Mouse (Mus musculus) embryonic facial prominence, embryonic 14.5 days (tissue): ENCODE data around the gene Ptpn13. TPM values are rescaled to one million over a fixed set of nuclear protein-coding genes. Genes with fewer than 3 reads are reported as not detected.
A peak's percentile ranks its signal among the peaks of the same experiment; 100 is the strongest.

Source experiments
- ATAC-seq: fragments of 200-750 bp; cut with Nextera tagmentation; 2 replicates; pipeline ENCODE4 v1.8.0; 2017; ENCODE audit warnings: low read depth, moderate number of reproducible peaks, moderate TSS enrichment
- DNase-seq: peaks from one replicate; pipeline ENCODE4 v3.0.0-alpha.2; 2015; ENCODE audit warnings: low spot score
- H3K27ac ChIP-seq: fragments of 300-500 bp; sonication (generic); replicated peaks from 2 replicates; pipeline ENCODE4 v1.5.1; 2014; ENCODE audit warnings: low read depth, mild to moderate bottlenecking, low read length, moderate library complexity
- H3K27me3 ChIP-seq: fragments of 300-500 bp; sonication (generic); replicated peaks from 2 replicates; pipeline ENCODE4 v1.6.1; 2014; ENCODE audit warnings: low read length; ENCODE audit not compliant: control insufficient read depth, insufficient read depth
- H3K36me3 ChIP-seq: fragments of 300-500 bp; sonication (generic); 2 replicates; pipeline ENCODE4 v1.6.1; 2014; ENCODE audit warnings: low read length, mixed read lengths; ENCODE audit not compliant: control insufficient read depth, insufficient read depth
- H3K4me1 ChIP-seq: fragments of 300-500 bp; sonication (generic); 2 replicates; pipeline ENCODE4 v1.6.1; 2014; ENCODE audit warnings: antibody characterized with exemption, low read length; ENCODE audit not compliant: control insufficient read depth, insufficient read depth
- H3K4me2 ChIP-seq: fragments of 300-500 bp; sonication (generic); 2 replicates; pipeline ENCODE4 v1.6.1; 2014; ENCODE audit warnings: low read depth, mild to moderate bottlenecking, low read length, moderate library complexity, mixed read lengths
- H3K4me3 ChIP-seq: fragments of 300-500 bp; sonication (generic); 2 replicates; pipeline ENCODE4 v1.5.1; 2014; ENCODE audit warnings: low read depth, mild to moderate bottlenecking, low read length
- H3K9ac ChIP-seq: fragments of 300-500 bp; sonication (generic); 2 replicates; pipeline ENCODE4 v1.6.1; 2014; ENCODE audit warnings: low read depth, mild to moderate bottlenecking, low read length, moderate library complexity, mixed read lengths
- H3K9me3 ChIP-seq: fragments of 300-500 bp; sonication (generic); 2 replicates; pipeline ENCODE4 v1.6.1; 2016; ENCODE audit warnings: low read length; ENCODE audit not compliant: control insufficient read depth
- WGBS: fragments of 180-500 bp; shearing (Covaris S2); extraction: QIAGEN DNeasy Blood & Tissue Kit; methylation state at CpG from one replicate; pipeline ENCODE4 v1.1.7; 2014; 5-methylcytosine and 5-hydroxymethylcytosine counted together
- polyA plus RNA-seq: library from polyadenylated mRNA; unstranded; fragments of >200 nt; fragmentation: Nextera tagmentation; extraction: Ambion mirVana; gene quantifications from 2 replicates; pipeline ENCODE4 v1.2.1, GENCODE M21; 2014

Ptpn13 gene
- polyA plus RNA-seq, 1 experiment from 2014 or later: 16.6 TPM

- 92% methylated on average over 2 of the region's 2 CpGs for WGBS
- H3K9me3 ChIP-seq: no peaks in the 10 kb centered on the region
- no peaks in the 10 kb centered on the region for H3K27me3 ChIP-seq
Observed at GRCm38 (mm10) chr5:103497480-103497879, 72.5 kb downstream of the Ptpn13 start.

GRCm38 (mm10) chr5:103499305-103499704 lies 74.3 kb downstream of the Ptpn13 start:
- Histone ChIP-seq H3K27me3 (no peaks in the 10 kb centered on the region), H3K36me3 (peaks cover 9% of the 10 kb centered on the region; the same call in 1 of the 2 replicates), H3K9ac (no peak overlapping the region), H3K4me1 (0 out of 2 replicates have a peak, but pooled peaks cover 3% of the 10 kb centered on the region), H3K4me2 (no peak overlapping the region), H3K4me3 (no peak overlapping the region), H3K9me3 (no peaks in the 10 kb centered on the region), H3K27ac (no peak overlapping the region)
- peak; percentile 53; the same call in 1 of the 2 replicates for ATAC-seq
- DNase-seq: peak; percentile 49
- 24% methylated on average over 6 of the region's 6 CpGs for WGBS

More at GRCm38 (mm10) chr5:103497480-103497879, 72.5 kb downstream of the Ptpn13 start:
- Histone ChIP-seq H3K27ac (no peak overlapping the region), H3K9ac (no peak overlapping the region), H3K36me3 (peaks cover 9% of the 10 kb centered on the region; the same call in 1 of the 2 replicates), H3K4me1 (0 out of 2 replicates have a peak, but pooled peaks cover 3% of the 10 kb centered on the region), H3K4me2 (no peak overlapping the region), H3K4me3 (no peak overlapping the region)
- ATAC-seq: no peak
- DNase-seq: no peak

- Histone ChIP-seq H3K27ac (no peak overlapping the region), H3K9ac (no peak overlapping the region), H3K4me3 (no peak overlapping the region), H3K36me3 (peaks cover 9% of the 10 kb centered on the region; the same call in 1 of the 2 replicates), H3K9me3 (no peaks in the 10 kb centered on the region), H3K4me1 (0 out of 2 replicates have a peak, but pooled peaks cover 3% of the 10 kb centered on the region), H3K4me2 (no peak overlapping the region), H3K27me3 (no peaks in the 10 kb centered on the region)
- no peak for DNase-seq
- 92% methylated on average over 9 of the region's 9 CpGs for WGBS
- ATAC-seq: no peak
Observed at GRCm38 (mm10) chr5:103501076-103501475, 76.1 kb downstream of the Ptpn13 start.

GRCm38 (mm10) chr5:103501839-103502238 lies 76.8 kb downstream of the Ptpn13 start:
- Histone ChIP-seq H3K9ac (no peak overlapping the region), H3K27ac (no peak overlapping the region), H3K36me3 (peaks cover 9% of the 10 kb centered on the region; the same call in 1 of the 2 replicates), H3K27me3 (no peaks in the 10 kb centered on the region), H3K4me3 (no peak overlapping the region), H3K4me1 (0 out of 2 replicates have a peak, but pooled peaks cover 3% of the 10 kb centered on the region), H3K9me3 (no peaks in the 10 kb centered on the region), H3K4me2 (no peak overlapping the region)
- ATAC-seq: no peak
- WGBS: 94% methylated on average over 6 of the region's 6 CpGs
- no peak for DNase-seq

- Histone ChIP-seq H3K27ac (no peak overlapping the region), H3K4me3 (no peak overlapping the region), H3K9me3 (peaks cover 5% of the 10 kb centered on the region; the same call in 1 of the 2 replicates), H3K9ac (no peak overlapping the region), H3K4me2 (no peak overlapping the region), H3K36me3 (no peaks in the 10 kb centered on the region; the same call in 1 of the 2 replicates), H3K27me3 (no peaks in the 10 kb centered on the region), H3K4me1 (no peaks in the 10 kb centered on the region)
- DNase-seq: no peak
- no peak for ATAC-seq
- WGBS: 74% methylated on average over 9 of the region's 9 CpGs
Observed at GRCm38 (mm10) chr5:103513162-103513561, 88.2 kb downstream of the Ptpn13 start.

GRCm38 (mm10) chr5:103514441-103514840 lies 89.4 kb downstream of the Ptpn13 start:
- peaks cover 3% of the 10 kb centered on the region; the same call in 1 of the 2 replicates for H3K9me3 ChIP-seq
- no peak for DNase-seq
- no peak overlapping the region for H3K9ac ChIP-seq
- H3K4me3 ChIP-seq: no peak overlapping the region
- H3K4me2 ChIP-seq: no peak overlapping the region
- no peaks in the 10 kb centered on the region; the same call in 1 of the 2 replicates for H3K36me3 ChIP-seq
- WGBS: 87% methylated on average over 7 of the region's 7 CpGs
- H3K4me1 ChIP-seq: no peaks in the 10 kb centered on the region
- no peak for ATAC-seq
- H3K27me3 ChIP-seq: no peaks in the 10 kb centered on the region
- H3K27ac ChIP-seq: no peak overlapping the region

- Histone ChIP-seq H3K9me3 (no peaks in the 10 kb centered on the region), H3K9ac (no peak overlapping the region), H3K27ac (no peak overlapping the region), H3K27me3 (no peaks in the 10 kb centered on the region), H3K4me3 (no peak overlapping the region), H3K4me2 (no peak overlapping the region), H3K36me3 (no peaks in the 10 kb centered on the region), H3K4me1 (no peaks in the 10 kb centered on the region)
- WGBS: 79% methylated on average over 4 of the region's 4 CpGs
- ATAC-seq (no peak), DNase-seq (no peak)
Observed at GRCm38 (mm10) chr5:103515876-103516275, 90.9 kb downstream of the Ptpn13 start.

- Histone ChIP-seq H3K9me3 (no peaks in the 10 kb centered on the region), H3K36me3 (no peaks in the 10 kb centered on the region), H3K9ac (no peak overlapping the region), H3K27me3 (no peaks in the 10 kb centered on the region), H3K4me1 (no peaks in the 10 kb centered on the region), H3K27ac (no peak overlapping the region), H3K4me3 (no peak overlapping the region), H3K4me2 (no peak overlapping the region)
- ATAC-seq (no peak), DNase-seq (no peak)
Observed at GRCm38 (mm10) chr5:103516555-103516954, 91.6 kb downstream of the Ptpn13 start.

GRCm38 (mm10) chr5:103517641-103518040 lies 92.6 kb downstream of the Ptpn13 start:
- no peaks in the 10 kb centered on the region for H3K36me3 ChIP-seq
- H3K27me3 ChIP-seq: no peaks in the 10 kb centered on the region
- DNase-seq: no peak
- H3K4me2 ChIP-seq: no peak overlapping the region
- no peak overlapping the region for H3K4me3 ChIP-seq
- no peaks in the 10 kb centered on the region for H3K9me3 ChIP-seq
- no peak for ATAC-seq
- no peaks in the 10 kb centered on the region for H3K4me1 ChIP-seq
- H3K27ac ChIP-seq: no peak overlapping the region
- no peak overlapping the region for H3K9ac ChIP-seq
- 80% methylated on average over 6 of the region's 6 CpGs for WGBS
